Mouse (Mus musculus) layer of hippocampus, adult 9-11 months (tissue): ENCODE measurements around the gene Npas3.
A peak's percentile ranks its signal among the peaks of the same experiment; 100 is the strongest.
"Not testable (repeated sequence)": the region's sequence is repeated elsewhere in the genome, so short reads cannot be mapped to it uniquely, and the experiment has no call there.

Source experiments
- DNase-seq: peaks from one replicate; pipeline ENCODE4 v3.0.0; 2022

Gene Npas3

GRCm38 (mm10) chr12:53248101-53248727, at the start of gene Npas3:
Npas3 (plus strand) TSS chr12:53248677.
- DNase-seq, result peak; percentile 52

GRCm38 (mm10) chr12:53217141-53217540, 31.3 kb upstream of the Npas3 start:
- DNase-seq, result no peak

GRCm38 (mm10) chr12:53222742-53223141, 25.7 kb upstream of the Npas3 start:
- no peak for DNase-seq

- DNase-seq, result no peak
Observed at GRCm38 (mm10) chr12:53227356-53227755, 21.1 kb upstream of the Npas3 start.

GRCm38 (mm10) chr12:53229419-53229818, 19.1 kb upstream of the Npas3 start:
- DNase-seq, result no peak

GRCm38 (mm10) chr12:53246181-53246580, 2.3 kb upstream of the Npas3 start:
- DNase-seq, result no peak

- peak; percentile 17 for DNase-seq
Observed at GRCm38 (mm10) chr12:53246581-53247490, 1.6 kb upstream of the Npas3 start.

- no peak for DNase-seq
Observed at GRCm38 (mm10) chr12:53247491-53248035, 914 bp upstream of the Npas3 start.

GRCm38 (mm10) chr12:53248796-53249195, 319 bp downstream of the Npas3 start:
- no peak for DNase-seq

GRCm38 (mm10) chr12:53251701-53252181, 3.3 kb downstream of the Npas3 start:
- DNase-seq, result peak; percentile 39

- peak; percentile 15 for DNase-seq
Observed at GRCm38 (mm10) chr12:53252213-53252571, 3.7 kb downstream of the Npas3 start.

GRCm38 (mm10) chr12:53252572-53253422, 4.3 kb downstream of the Npas3 start:
- no peak for DNase-seq

GRCm38 (mm10) chr12:53253461-53254159, 5.1 kb downstream of the Npas3 start:
- no peak for DNase-seq

GRCm38 (mm10) chr12:53254160-53254480, 5.6 kb downstream of the Npas3 start:
- DNase-seq, result no peak

GRCm38 (mm10) chr12:53274502-53274901, 26.0 kb downstream of the Npas3 start:
- not testable (repeated sequence) for DNase-seq

GRCm38 (mm10) chr12:53277393-53277792, 28.9 kb downstream of the Npas3 start:
- DNase-seq, result no peak

GRCm38 (mm10) chr12:53290341-53290740, 41.9 kb downstream of the Npas3 start:
- no peak for DNase-seq

- DNase-seq, result no peak
Observed at GRCm38 (mm10) chr12:53290846-53291245, 42.4 kb downstream of the Npas3 start.

- DNase-seq, result no peak
Observed at GRCm38 (mm10) chr12:53292010-53292409, 43.5 kb downstream of the Npas3 start.

GRCm38 (mm10) chr12:53292508-53293300, 44.2 kb downstream of the Npas3 start:
- DNase-seq, result peak; percentile 49

- DNase-seq, result no peak
Observed at GRCm38 (mm10) chr12:53294011-53294410, 45.5 kb downstream of the Npas3 start.
